Comparison of ENCODE assay signal across 8 mouse cellular contexts in the genomic region with DNA sequence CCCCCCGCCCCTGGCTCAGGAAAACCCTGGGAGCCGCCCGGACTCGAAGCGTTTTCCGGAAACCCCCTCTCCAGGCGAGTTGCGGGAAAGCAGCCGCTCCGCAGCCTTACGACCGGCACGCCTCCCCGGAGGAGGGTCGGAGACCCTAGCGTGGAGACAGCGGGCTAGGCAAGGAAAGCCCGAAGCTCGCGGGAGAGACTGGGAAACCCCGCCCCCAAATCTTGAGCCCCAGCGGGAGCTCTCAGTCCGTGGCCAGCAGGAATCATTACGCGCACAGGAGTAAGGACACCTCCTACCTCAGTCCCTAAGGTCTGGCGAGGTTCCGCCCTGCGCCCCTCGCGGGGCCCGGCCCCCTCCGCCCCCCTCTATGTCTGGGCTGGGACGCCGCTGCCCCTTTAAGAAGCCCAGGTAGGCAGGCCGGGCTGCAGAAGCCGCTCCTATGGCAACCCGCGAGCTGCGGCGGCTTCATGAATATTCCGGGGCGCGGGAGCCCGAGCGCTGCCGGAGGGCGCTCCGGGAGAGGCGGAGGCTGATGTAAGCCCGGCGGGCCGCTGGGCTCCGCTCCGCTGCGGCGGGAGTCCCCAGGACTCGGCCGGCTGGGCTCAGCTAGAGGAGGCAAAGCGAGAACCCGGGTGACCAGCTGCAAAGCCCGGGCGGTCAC. TPM values are rescaled to one million over a fixed set of nuclear protein-coding genes. Genes with fewer than 3 reads are reported as not detected.
DNase-seq lines count a peak whose midpoint lies in the region; ATAC-seq and TF ChIP-seq lines count a peak whose summit lies in the region.

No protein-coding gene starts in this region.

- peaks cover 14% of the 10 kb centered on the region; the same call in 1 of the 2 replicates for H3K27me3 ChIP-seq in forebrain, embryonic 15.5 days
- H3K27me3 ChIP-seq in hindbrain, embryonic 13.5 days, result peaks cover 51% of the 10 kb centered on the region

- H3K4me2 ChIP-seq in forebrain, embryonic 15.5 days (replicated peaks), result peak overlapping the region; percentile 96
- peak overlapping the region; percentile 87 for H3K4me2 ChIP-seq in hindbrain, embryonic 13.5 days

- peak overlapping the region; percentile 80 to 84 for H3K4me3 ChIP-seq in ES-E14 (ENCODE audit: insufficient read depth in 1 of 2, low read depth in 1 of 2, low read length in 2 of 2, poor library complexity in 1 of 2, severe bottlenecking in 1 of 2)
- peak overlapping the region; percentile 64 for H3K4me3 ChIP-seq in brown adipose tissue, adult 24 weeks (ENCODE audit: insufficient read depth, low read depth, low read length)
- peak overlapping the region; percentile 59 for H3K4me3 ChIP-seq in forebrain, embryonic 15.5 days
- H3K4me3 ChIP-seq in hindbrain, embryonic 13.5 days, result peak overlapping the region; percentile 89

- H3K27ac ChIP-seq in ES-E14 (ENCODE audit: insufficient read depth, low read depth, low read length, poor library complexity, severe bottlenecking), result no peak overlapping the region
- no peak overlapping the region for H3K27ac ChIP-seq in brown adipose tissue, adult 24 weeks (replicated peaks; ENCODE audit: low read depth, low read length)
- peak overlapping the region; percentile 90 for H3K27ac ChIP-seq in forebrain, embryonic 15.5 days (replicated peaks)
- H3K27ac ChIP-seq in hindbrain, embryonic 13.5 days, result peak overlapping the region; percentile 98

- WGBS in forebrain, embryonic 15.5 days, result under 1% methylated on average over 62 of the region's 62 CpGs
- under 1% methylated on average over 59 of the region's 62 CpGs for WGBS in hindbrain, embryonic 13.5 days

- H3K9me3 ChIP-seq in ES-E14 (ENCODE audit: control insufficient read depth, insufficient read depth, low read depth, low read length), result no peaks in the 10 kb centered on the region
- H3K9me3 ChIP-seq in forebrain, embryonic 15.5 days, result no peaks in the 10 kb centered on the region
- no peaks in the 10 kb centered on the region for H3K9me3 ChIP-seq in hindbrain, embryonic 13.5 days

- in situ Hi-C loops in ES-E14 (cut with MboI; ENCODE audit: low sequenced_read_pairs in 2 of 2, unreplicated experiment in 2 of 2), result no loop called here

- no peaks in the 10 kb centered on the region for H3K36me3 ChIP-seq in ES-E14 (ENCODE audit: control insufficient read depth, insufficient read depth, low read length, poor library complexity, severe bottlenecking)
- no peaks in the 10 kb centered on the region for H3K36me3 ChIP-seq in forebrain, embryonic 15.5 days
- no peaks in the 10 kb centered on the region for H3K36me3 ChIP-seq in hindbrain, embryonic 13.5 days

- H3K9ac ChIP-seq in ES-E14 (ENCODE audit: insufficient read depth, low read depth, low read length, poor library complexity, severe bottlenecking), result peak overlapping the region; percentile 67
- H3K9ac ChIP-seq in forebrain, embryonic 15.5 days (replicated peaks), result peak overlapping the region; percentile 67
- peak overlapping the region; percentile 93 for H3K9ac ChIP-seq in hindbrain, embryonic 13.5 days

- peak; percentile 81 for DNase-seq in ES-E14 (ENCODE audit: low read depth, low spot score)
- peak; percentile 41 to 47 for DNase-seq in layer of hippocampus, postnatal 25 days (ENCODE audit: extremely low spot score in 1 of 2, low spot score in 1 of 2)
- peak; percentile 20 for DNase-seq in lung, postnatal 14 days
- peak; percentile 80 for DNase-seq in right cerebral cortex, postnatal 25 days
- DNase-seq in c-Kit-positive CD71-positive TER-119-positive erythroid progenitor cells, embryonic 14.5 days (ENCODE audit: low spot score), result no peak

- peak; percentile 92 for ATAC-seq in forebrain, embryonic 15.5 days (replicated peaks)
- peak; percentile 92 for ATAC-seq in hindbrain, embryonic 13.5 days (ENCODE audit: low FRiP score)

- peaks cover 0 to 4% of the 10 kb centered on the region in 2 experiments; a peak in 1 of 4 replicates for H3K4me1 ChIP-seq in ES-E14 (ENCODE audit: control insufficient read depth in 2 of 2, insufficient read depth in 2 of 2, low read length in 2 of 2, poor library complexity in 1 of 2)
- no peaks in the 10 kb centered on the region for H3K4me1 ChIP-seq in brown adipose tissue, adult 24 weeks (ENCODE audit: control insufficient read depth, insufficient read depth, insufficient read length, low read length)
- peaks cover 37% of the 10 kb centered on the region for H3K4me1 ChIP-seq in forebrain, embryonic 15.5 days
- peaks cover 50% of the 10 kb centered on the region for H3K4me1 ChIP-seq in hindbrain, embryonic 13.5 days (replicated peaks)

TF ChIP-seq in ES-E14, 5 proteins besides CTCF, POLR2A, EP300 and RAD21:
- TF ChIP-seq CHD2 (IDR thresholded peaks at IDR 0.05; ENCODE audit: low read depth, low read length), result peak; percentile 73; the same call in 1 of the 2 replicates
- no peak for TF ChIP-seq ZNF384 (IDR thresholded peaks at IDR 0.05; ENCODE audit: low read depth, low read length)
TF ChIP-seq in ES-E14: peak in this region for 1.

RNA-seq across cellular contexts. Expression of a gene that starts 0.7 kb away (rescaled TPM):
- 0.21 and 0.22 TPM in 2 replicates for total RNA-seq in ES-E14 (2012; rRNA removed)
- polyA plus RNA-seq in brown adipose tissue, adult 24 weeks (2012; ENCODE audit: insufficient read depth, insufficient read length, missing spikeins), result 0.16 and 0.25 TPM in 2 replicates
- polyA plus RNA-seq in forebrain, embryonic 15.5 days (2015; fragmentation: Nextera tagmentation; extraction: Ambion mirVana), result 2.6 TPM in 2 replicates
- 3.0 and 3.1 TPM in 2 replicates for polyA plus RNA-seq in hindbrain, embryonic 13.5 days (2015; fragmentation: Nextera tagmentation; extraction: Ambion mirVana)
- 1 to 10 TPM; 1.9 TPM for total RNA-seq in layer of hippocampus, postnatal 25 days (2021)

Comparison
In these comparisons a context has a peak if more than half of its experiments do, and no peak if none do; other contexts are left out.
1. H3K27ac ChIP-seq: peak in forebrain, embryonic 15.5 days (single experiment) and hindbrain, embryonic 13.5 days (single experiment); none in ES-E14 (single experiment) and brown adipose tissue, adult 24 weeks (single experiment).
2. Peak in every context shown above with its lines, with median percentiles within 50 percentile points of each other: H3K4me3 ChIP-seq and H3K9ac ChIP-seq.